Mouse (Mus musculus): ENCODE results near the gene Amigo1.

GRCm38 (mm10) chr3:108139113-108139512 lies 47.0 kb upstream of the Amigo1 start:
- TF ChIP-seq GATA1 (IDR thresholded peaks at IDR 0.05; ENCODE audit: borderline replicate concordance, low read length) (no peak), FLI1 (IDR thresholded peaks at IDR 0.05; ENCODE audit: low read length) (no peak)

Data from megakaryocyte, embryonic 14.5 days (primary cell).